Mouse (Mus musculus): ENCODE results near the gene Rnf145.
A peak's percentile ranks its signal among the peaks of the same experiment; 100 is the strongest.

The Rnf145 gene

GRCm38 (mm10) chr11:44518281-44519095 lies at the start of gene Rnf145:
Gene Rnf145 (plus strand): TSS chr11:44518964.
- DNase-seq: peak; percentile 87

- no peak for DNase-seq
Measured at GRCm38 (mm10) chr11:44469646-44470431, 48.9 kb upstream of the Rnf145 start.

GRCm38 (mm10) chr11:44470432-44471336 lies 48.1 kb upstream of the Rnf145 start, which contains the start of gene Ublcp1:
Gene Ublcp1 (minus strand): TSS chr11:44470498.
- peak; percentile 95 for DNase-seq

GRCm38 (mm10) chr11:44471337-44471995 lies 47.3 kb upstream of the Rnf145 start:
- peak; percentile 10 for DNase-seq

- no peak for DNase-seq
Measured at GRCm38 (mm10) chr11:44475467-44475866, 43.3 kb upstream of the Rnf145 start.

- DNase-seq: no peak
Measured at GRCm38 (mm10) chr11:44476445-44476844, 42.3 kb upstream of the Rnf145 start.

- DNase-seq: no peak
Measured at GRCm38 (mm10) chr11:44478382-44478781, 40.4 kb upstream of the Rnf145 start.

- DNase-seq: no peak
Measured at GRCm38 (mm10) chr11:44480246-44480645, 38.5 kb upstream of the Rnf145 start.

GRCm38 (mm10) chr11:44485089-44485736 lies 33.6 kb upstream of the Rnf145 start:
- DNase-seq: no peak

GRCm38 (mm10) chr11:44489117-44489516 lies 29.6 kb upstream of the Rnf145 start:
- no peak for DNase-seq

GRCm38 (mm10) chr11:44494643-44495323 lies 24.0 kb upstream of the Rnf145 start:
- no peak for DNase-seq

GRCm38 (mm10) chr11:44496217-44496616 lies 22.5 kb upstream of the Rnf145 start:
- no peak for DNase-seq

- no peak for DNase-seq
Measured at GRCm38 (mm10) chr11:44498412-44499272, 20.1 kb upstream of the Rnf145 start.

- DNase-seq: no peak
Measured at GRCm38 (mm10) chr11:44500966-44501365, 17.8 kb upstream of the Rnf145 start.

GRCm38 (mm10) chr11:44501477-44501876 lies 17.3 kb upstream of the Rnf145 start:
- no peak for DNase-seq

GRCm38 (mm10) chr11:44502931-44503330 lies 15.8 kb upstream of the Rnf145 start:
- no peak for DNase-seq

GRCm38 (mm10) chr11:44504146-44504545 lies 14.6 kb upstream of the Rnf145 start:
- DNase-seq: no peak

- no peak for DNase-seq
Measured at GRCm38 (mm10) chr11:44504761-44505160, 14.0 kb upstream of the Rnf145 start.

GRCm38 (mm10) chr11:44508876-44509275 lies 9.9 kb upstream of the Rnf145 start:
- no peak for DNase-seq

- DNase-seq: no peak
Measured at GRCm38 (mm10) chr11:44509906-44510305, 8.9 kb upstream of the Rnf145 start.

Measured in cerebellum, adult 9-11 months (tissue).